Mouse (Mus musculus) bone marrow, adult 2 months (tissue): ENCODE data around the gene Pdss2.

Source experiments
- CTCF ChIP-seq: fragments of 200-500 bp; IDR thresholded peaks from 2 replicates; pipeline ENCODE4 v1.5.1; 2011; ENCODE audit warnings: low read length, control low read depth; ENCODE audit not compliant: control insufficient read depth, insufficient read depth
- POLR2A ChIP-seq: fragments of 200-500 bp; IDR thresholded peaks from 2 replicates; pipeline ENCODE4 v1.6.1; 2011; ENCODE audit warnings: low read depth, mild to moderate bottlenecking, control low read depth, low read length, borderline replicate concordance; ENCODE audit not compliant: control insufficient read depth

DNA sequence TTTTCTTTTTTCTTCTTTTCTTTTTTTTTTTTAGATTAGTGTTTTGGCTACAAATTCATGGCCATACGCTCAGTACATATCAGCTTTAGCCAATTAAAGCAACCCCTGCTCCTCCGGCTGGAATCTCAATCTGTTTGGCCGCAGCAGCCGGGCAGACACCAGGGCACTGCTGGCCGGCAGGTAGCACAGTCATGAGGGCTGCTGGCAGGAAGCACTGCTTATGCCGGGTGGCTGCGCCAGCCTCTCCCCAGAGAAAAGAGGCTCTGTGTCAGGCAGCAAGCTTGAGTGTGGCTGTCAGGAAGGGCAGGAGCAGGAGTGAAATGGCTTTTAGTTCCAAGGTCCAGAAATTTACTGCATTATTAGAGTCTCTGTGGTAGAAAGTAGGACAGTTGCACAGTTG, 151.0 kb downstream of the Pdss2 start:
- TF ChIP-seq POLR2A (no peak), CTCF (no peak)
